Mouse (Mus musculus): ENCODE results near the gene Cmah. TPM values are rescaled to one million over a fixed set of nuclear protein-coding genes. Genes with fewer than 3 reads are reported as not detected.

Gene Cmah
- polyA plus RNA-seq, 1 experiment from 2014 or later, result 0.49 TPM

DNA sequence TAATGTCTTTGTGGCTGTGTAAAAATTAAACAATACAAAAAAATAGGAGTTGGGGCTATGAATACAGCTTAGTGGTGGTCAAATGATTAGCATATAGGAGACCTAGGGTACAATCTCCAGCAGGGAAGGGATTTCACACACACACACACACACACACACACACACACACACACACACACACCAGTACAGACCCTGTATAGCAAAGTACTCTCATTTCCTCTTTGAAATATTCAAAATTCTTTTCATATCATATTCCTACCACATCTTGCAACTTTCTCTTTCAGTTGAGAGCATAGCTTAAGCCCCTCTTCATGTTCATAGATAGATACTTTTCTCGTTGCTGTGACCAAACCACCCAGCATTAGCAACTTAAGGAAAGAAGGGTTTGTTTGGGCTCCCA lies 181.7 kb downstream of the Cmah start:
- Histone ChIP-seq H3K9ac (no peak overlapping the region), H3K4me1 (replicated peaks) (no peaks in the 10 kb centered on the region), H3K36me3 (no peaks in the 10 kb centered on the region), H3K9me3 (no peaks in the 10 kb centered on the region), H3K27ac (no peak overlapping the region), H3K4me2 (no peak overlapping the region), H3K27me3 (no peaks in the 10 kb centered on the region), H3K4me3 (no peak overlapping the region)
- no peak for ATAC-seq (ENCODE audit: low FRiP score)
- 67% methylated on average over 1 of the region's 1 CpGs for WGBS

DNA sequence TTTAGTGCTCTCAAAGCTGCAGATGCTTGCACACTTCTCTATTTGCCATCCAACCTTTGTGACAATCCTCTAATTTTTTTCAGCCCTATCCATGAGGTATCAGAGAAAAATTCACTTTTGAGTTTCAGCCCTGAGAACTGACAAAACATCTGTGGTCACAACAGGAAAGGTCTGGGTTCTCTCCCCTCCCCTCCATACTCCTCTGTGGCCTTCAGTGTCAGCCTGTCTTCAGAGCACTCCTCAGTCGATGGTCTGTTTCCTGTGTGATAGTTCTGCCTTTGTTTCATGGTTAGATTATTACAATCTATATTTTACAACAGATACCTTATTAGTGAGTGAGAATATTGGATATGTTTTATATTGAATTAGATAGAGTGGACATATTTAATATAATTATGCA lies 184.2 kb downstream of the Cmah start:
- Histone ChIP-seq H3K36me3 (no peaks in the 10 kb centered on the region), H3K27me3 (no peaks in the 10 kb centered on the region), H3K4me3 (no peak overlapping the region), H3K4me1 (replicated peaks) (no peaks in the 10 kb centered on the region), H3K9ac (no peak overlapping the region), H3K27ac (no peak overlapping the region), H3K4me2 (no peak overlapping the region), H3K9me3 (no peaks in the 10 kb centered on the region)
- no peak for ATAC-seq (ENCODE audit: low FRiP score)
- whole genome bisulfite sequencing, result 74% methylated on average over 1 of the region's 1 CpGs

DNA sequence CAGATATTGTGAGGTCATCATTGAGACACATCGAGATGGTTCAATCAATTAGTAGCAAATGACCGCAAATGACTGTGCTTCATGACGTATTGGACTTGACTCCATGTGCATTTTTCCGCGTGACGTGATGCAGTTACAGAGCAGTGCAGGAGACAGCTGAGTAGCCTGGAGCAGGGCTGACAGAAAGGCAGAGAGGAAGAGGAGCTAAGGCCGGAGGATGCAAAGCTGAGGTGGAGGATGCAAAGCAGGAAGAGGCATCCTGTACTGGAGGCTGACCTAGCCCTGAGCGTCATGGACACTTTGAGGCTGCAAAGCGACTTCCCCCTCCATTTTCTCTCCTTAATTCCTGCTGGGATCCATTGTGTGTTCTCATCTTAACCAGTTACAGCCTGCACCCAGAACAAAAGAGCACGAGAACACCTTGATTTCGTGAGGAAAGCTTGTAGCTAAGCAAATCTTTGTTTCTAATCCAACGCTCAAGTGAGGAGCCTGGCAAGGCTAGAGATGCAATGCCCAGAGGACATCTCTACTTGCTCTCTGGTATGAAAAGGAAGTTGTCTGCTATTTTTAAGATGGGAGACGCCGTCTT lies 184.8 kb downstream of the Cmah start:
- Histone ChIP-seq H3K36me3 (no peaks in the 10 kb centered on the region), H3K4me3 (no peak overlapping the region), H3K4me1 (replicated peaks) (no peaks in the 10 kb centered on the region), H3K4me2 (no peak overlapping the region), H3K9ac (no peak overlapping the region), H3K27ac (no peak overlapping the region), H3K9me3 (no peaks in the 10 kb centered on the region), H3K27me3 (no peaks in the 10 kb centered on the region)
- 81% methylated on average over 14 of the region's 14 CpGs for WGBS
- ATAC-seq (ENCODE audit: low FRiP score), result no peak

DNA sequence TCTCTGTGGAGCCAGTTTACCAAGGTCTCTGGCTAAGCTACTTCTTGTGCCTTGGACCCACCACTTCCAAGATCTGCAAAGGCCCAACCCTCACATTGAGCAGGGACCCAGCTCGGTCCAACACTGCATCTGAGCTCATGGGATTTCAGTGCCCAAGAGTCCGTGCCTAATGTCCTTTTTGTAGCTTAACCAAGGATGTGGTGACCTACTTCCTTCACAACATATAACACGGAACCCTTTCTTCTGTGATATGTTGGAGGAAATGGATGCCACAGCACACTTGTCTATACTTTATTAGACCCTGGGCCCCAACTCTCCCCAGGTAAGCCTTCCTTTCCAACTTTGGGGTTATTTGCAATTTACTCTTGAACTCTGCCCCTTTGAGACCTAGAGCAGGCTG lies 186.5 kb downstream of the Cmah start:
- Histone ChIP-seq H3K4me1 (replicated peaks) (no peaks in the 10 kb centered on the region), H3K36me3 (no peaks in the 10 kb centered on the region), H3K9me3 (no peaks in the 10 kb centered on the region), H3K27ac (no peak overlapping the region), H3K27me3 (no peaks in the 10 kb centered on the region), H3K4me3 (no peak overlapping the region), H3K4me2 (no peak overlapping the region), H3K9ac (no peak overlapping the region)
- WGBS, result 92% methylated on average over 3 of the region's 3 CpGs
- ATAC-seq (ENCODE audit: low FRiP score), result no peak

DNA sequence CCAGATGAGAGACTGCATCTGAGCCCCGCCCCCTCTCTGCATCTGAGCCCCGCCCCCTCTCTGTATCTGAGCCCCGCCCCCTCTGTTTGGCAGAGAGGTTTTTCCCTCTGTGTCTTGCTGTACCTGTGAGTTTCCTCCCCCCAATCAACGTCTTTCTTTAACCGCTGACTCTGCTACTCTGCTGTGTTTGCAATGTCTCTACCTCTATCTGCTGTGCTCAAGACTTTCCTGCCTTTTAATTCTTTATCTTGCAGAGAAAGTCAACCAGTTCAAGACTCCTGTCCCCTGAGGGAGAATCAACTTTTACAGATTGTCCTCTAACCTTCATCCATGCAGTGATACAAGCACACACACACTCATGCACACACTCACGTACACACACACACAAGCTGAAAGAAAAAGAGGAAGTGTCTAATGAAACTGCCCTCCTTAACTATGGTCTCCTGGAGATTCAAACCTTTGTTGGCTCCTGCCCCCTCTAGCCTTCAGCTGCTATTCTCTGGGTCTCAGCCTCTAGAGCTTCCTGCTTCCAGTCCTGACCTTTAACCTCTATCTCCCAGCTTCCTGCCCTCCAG lies 188.0 kb downstream of the Cmah start:
- H3K4me3 ChIP-seq, result no peak overlapping the region
- no peak overlapping the region for H3K4me2 ChIP-seq
- WGBS, result 35% methylated on average over 6 of the region's 6 CpGs
- no peak overlapping the region for H3K9ac ChIP-seq
- H3K4me1 ChIP-seq (replicated peaks), result no peaks in the 10 kb centered on the region
- H3K27ac ChIP-seq, result no peak overlapping the region
- no peak for ATAC-seq (ENCODE audit: low FRiP score)
- H3K9me3 ChIP-seq, result no peaks in the 10 kb centered on the region
- no peaks in the 10 kb centered on the region for H3K27me3 ChIP-seq
- H3K36me3 ChIP-seq, result no peaks in the 10 kb centered on the region

DNA sequence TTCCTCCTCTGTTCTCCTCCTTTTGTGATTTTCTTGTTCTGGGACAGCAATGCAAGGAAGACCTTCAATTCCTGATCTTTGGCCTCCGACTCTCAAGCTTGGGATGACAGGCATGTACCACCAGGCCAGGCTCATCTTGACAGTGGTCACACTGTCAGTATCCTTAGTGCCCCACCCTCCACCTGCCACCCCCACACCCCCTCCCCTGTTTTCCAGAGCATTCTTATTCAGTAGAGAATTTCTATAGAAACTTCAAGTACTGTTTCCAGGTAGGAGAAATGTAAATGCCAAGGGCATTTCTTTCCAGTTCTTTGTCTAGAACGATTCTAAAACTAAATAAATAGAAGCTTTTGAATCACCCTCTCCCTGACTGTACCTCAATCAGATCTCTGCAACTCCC lies 190.6 kb downstream of the Cmah start:
- H3K36me3 ChIP-seq, result no peaks in the 10 kb centered on the region
- H3K4me1 ChIP-seq (replicated peaks), result peaks cover 17% of the 10 kb centered on the region
- H3K27ac ChIP-seq, result no peak overlapping the region
- no peak overlapping the region for H3K4me3 ChIP-seq
- H3K4me2 ChIP-seq, result no peak overlapping the region
- no peak for ATAC-seq (ENCODE audit: low FRiP score)
- H3K9ac ChIP-seq, result no peak overlapping the region
- no peaks in the 10 kb centered on the region for H3K9me3 ChIP-seq
- WGBS, result 52% methylated on average over 2 of the region's 2 CpGs
- no peaks in the 10 kb centered on the region for H3K27me3 ChIP-seq

DNA sequence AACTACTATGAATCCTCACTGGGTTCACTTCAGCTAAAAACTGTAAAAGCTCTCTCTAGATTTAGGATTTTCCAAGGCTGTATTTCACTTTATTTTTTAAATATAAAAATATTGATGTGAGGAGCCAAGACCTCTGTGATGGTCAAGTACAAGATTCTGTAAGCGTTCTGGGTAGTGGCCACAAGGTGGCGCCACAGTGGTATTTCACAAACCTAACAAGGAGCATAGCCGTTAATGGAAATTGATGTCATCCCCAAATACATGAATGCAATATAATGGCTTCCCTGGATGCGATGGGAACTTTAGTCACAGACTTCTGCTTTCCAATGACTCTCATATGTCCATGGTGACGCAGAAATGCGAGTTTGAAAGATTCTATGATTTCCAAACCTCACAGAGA lies 191.7 kb downstream of the Cmah start:
- no peaks in the 10 kb centered on the region for H3K9me3 ChIP-seq
- peaks cover 17% of the 10 kb centered on the region for H3K4me1 ChIP-seq (replicated peaks)
- H3K27me3 ChIP-seq, result no peaks in the 10 kb centered on the region
- WGBS, result 37% methylated on average over 6 of the region's 6 CpGs
- no peak overlapping the region for H3K27ac ChIP-seq
- H3K36me3 ChIP-seq, result no peaks in the 10 kb centered on the region
- no peak for ATAC-seq (ENCODE audit: low FRiP score)
- H3K4me2 ChIP-seq, result no peak overlapping the region
- no peak overlapping the region for H3K9ac ChIP-seq
- H3K4me3 ChIP-seq, result no peak overlapping the region

DNA sequence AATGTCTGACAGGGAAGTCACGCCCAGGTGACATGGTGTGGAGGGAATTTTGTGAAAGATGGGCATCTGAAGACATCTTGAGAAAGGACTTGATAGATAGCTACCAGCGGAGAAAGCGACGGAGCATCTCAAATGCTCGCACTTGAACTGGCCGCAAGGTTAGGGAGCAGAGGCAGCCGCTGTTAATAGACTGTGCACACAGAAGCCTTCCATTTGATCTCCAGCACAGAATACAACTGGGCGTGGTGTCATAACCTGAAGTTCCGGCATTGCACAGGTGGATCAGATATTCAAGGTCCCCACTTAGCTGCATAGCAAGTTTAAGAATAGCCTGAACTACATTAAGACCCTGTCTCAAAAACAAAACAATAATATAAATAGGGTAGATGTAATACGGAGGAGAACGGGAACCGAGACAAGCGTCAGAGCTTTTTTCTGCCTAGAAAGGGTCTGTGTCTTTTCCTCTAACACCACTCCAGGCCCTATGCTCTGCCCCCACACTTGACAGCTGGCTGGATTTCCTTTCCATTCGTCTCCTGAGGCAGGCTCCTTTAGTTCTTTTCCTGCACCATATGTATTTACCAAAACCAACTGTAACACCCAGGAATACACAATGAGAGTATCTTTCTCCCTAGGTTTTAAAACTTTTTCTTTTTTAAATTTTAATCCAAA lies 192.9 kb downstream of the Cmah start:
- H3K27ac ChIP-seq, result no peak overlapping the region
- WGBS, result 80% methylated on average over 14 of the region's 14 CpGs
- H3K4me3 ChIP-seq, result no peak overlapping the region
- H3K9ac ChIP-seq, result no peak overlapping the region
- H3K9me3 ChIP-seq, result no peaks in the 10 kb centered on the region
- H3K4me1 ChIP-seq (replicated peaks), result peaks cover 17% of the 10 kb centered on the region
- no peaks in the 10 kb centered on the region for H3K27me3 ChIP-seq
- no peaks in the 10 kb centered on the region for H3K36me3 ChIP-seq
- ATAC-seq (ENCODE audit: low FRiP score), result no peak
- H3K4me2 ChIP-seq, result no peak overlapping the region

DNA sequence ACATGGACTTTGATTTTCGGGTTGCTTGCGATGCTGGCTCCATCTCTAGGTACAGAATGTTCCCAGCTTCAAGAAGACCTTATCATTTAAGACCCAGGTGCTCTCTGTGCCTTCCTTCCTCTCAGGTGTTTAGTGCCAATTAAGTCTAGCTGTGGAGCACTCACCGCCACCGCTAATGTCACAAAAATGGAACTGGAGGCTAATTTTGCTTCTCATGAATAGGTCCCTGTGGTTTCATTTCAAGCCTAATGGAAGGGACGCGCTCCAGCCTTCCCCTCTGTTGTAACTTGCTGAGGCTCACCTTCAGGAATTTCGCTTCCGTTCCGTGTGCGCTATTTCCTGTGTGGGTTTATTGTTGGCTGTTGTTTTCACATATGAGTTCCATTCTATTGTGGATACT lies 193.6 kb downstream of the Cmah start:
- Histone ChIP-seq H3K9ac (no peak overlapping the region), H3K27me3 (no peaks in the 10 kb centered on the region), H3K4me2 (0 out of 2 replicates have a peak overlapping the region, but pooled peaks have one; percentile 42), H3K9me3 (no peaks in the 10 kb centered on the region), H3K36me3 (no peaks in the 10 kb centered on the region), H3K4me3 (no peak overlapping the region), H3K27ac (no peak overlapping the region), H3K4me1 (replicated peaks) (peaks cover 19% of the 10 kb centered on the region)
- ATAC-seq (ENCODE audit: low FRiP score), result no peak
- WGBS, result 79% methylated on average over 10 of the region's 10 CpGs

DNA sequence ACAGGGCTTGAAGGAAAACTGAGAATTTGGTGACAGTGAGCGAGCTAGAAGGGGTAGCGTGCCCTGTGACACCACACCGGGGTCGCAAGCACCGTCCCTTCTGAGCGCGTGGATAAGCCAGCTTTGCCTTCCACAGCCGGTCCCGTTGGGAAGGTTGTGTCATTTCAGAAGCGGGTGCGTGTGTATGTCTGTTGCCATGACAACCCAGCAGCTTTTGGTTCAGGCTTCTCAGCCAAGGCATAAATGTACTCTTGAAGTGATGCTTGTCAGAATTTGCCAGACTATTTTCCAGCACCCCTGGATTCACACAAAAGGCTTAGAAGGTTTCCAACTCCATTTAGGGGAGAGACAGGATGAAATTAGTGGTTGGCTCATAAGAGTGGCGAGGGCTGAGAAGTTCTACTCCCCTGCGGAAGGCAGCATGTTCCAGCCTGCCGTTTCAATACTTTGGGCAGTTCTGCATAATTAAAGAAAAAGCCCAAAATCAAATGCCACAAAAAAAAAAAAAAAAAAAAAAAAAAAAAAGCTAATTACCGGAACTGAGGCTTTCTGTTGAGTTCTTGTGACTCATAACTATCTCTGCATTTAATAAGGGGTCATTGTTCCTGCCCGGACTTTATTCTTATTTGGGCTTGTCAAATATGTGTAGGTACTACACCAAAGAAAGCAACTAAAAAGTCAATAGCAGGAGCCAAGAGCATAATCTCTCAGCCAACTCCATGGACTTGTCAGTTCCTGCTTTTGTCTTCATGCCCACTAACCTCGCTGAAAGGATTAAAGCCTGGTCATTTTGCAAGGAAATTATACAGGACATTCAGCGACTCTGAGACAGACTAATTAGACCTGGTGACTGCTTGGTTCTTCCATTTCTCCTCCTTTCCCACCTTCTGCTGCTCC lies 194.5 kb downstream of the Cmah start:
- Histone ChIP-seq H3K4me3 (no peak overlapping the region), H3K4me1 (replicated peaks) (peaks cover 19% of the 10 kb centered on the region), H3K9me3 (no peaks in the 10 kb centered on the region), H3K36me3 (no peaks in the 10 kb centered on the region), H3K4me2 (peak overlapping the region; percentile 42), H3K9ac (peak overlapping the region; percentile 24; the same call in 1 of the 2 replicates), H3K27ac (no peak overlapping the region), H3K27me3 (no peaks in the 10 kb centered on the region)
- WGBS, result 32% methylated on average over 18 of the region's 18 CpGs
- ATAC-seq (ENCODE audit: low FRiP score), result peak; percentile 76

DNA sequence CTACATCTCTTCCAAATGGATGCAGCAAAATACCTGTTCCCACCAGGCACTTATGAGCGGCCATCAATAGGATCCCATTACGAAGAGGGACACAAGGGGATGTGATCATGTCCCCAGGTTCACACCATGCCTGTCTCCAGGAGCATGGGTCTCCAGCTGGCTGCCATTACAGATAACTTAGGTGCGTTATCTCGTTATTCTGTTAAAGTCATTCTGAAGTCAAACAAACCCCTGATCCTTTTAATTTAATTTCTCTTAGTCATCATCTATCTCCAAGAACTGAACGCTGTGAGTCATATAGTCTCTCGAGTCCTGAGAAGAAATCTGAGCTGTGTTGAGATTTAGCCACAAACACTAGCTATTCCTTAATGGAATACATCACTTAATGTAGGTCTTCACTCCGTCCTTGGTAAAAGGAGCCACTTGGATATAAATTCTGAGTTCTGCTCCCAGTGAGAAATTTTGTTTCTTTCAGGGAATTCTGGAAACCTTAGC lies 195.2 kb downstream of the Cmah start:
- no peak for ATAC-seq (ENCODE audit: low FRiP score)
- Histone ChIP-seq H3K36me3 (no peaks in the 10 kb centered on the region), H3K4me1 (replicated peaks) (peaks cover 19% of the 10 kb centered on the region), H3K27ac (no peak overlapping the region), H3K9ac (no peak overlapping the region), H3K4me2 (no peak overlapping the region), H3K4me3 (no peak overlapping the region), H3K27me3 (no peaks in the 10 kb centered on the region), H3K9me3 (no peaks in the 10 kb centered on the region)
- 86% methylated on average over 7 of the region's 7 CpGs for WGBS

DNA sequence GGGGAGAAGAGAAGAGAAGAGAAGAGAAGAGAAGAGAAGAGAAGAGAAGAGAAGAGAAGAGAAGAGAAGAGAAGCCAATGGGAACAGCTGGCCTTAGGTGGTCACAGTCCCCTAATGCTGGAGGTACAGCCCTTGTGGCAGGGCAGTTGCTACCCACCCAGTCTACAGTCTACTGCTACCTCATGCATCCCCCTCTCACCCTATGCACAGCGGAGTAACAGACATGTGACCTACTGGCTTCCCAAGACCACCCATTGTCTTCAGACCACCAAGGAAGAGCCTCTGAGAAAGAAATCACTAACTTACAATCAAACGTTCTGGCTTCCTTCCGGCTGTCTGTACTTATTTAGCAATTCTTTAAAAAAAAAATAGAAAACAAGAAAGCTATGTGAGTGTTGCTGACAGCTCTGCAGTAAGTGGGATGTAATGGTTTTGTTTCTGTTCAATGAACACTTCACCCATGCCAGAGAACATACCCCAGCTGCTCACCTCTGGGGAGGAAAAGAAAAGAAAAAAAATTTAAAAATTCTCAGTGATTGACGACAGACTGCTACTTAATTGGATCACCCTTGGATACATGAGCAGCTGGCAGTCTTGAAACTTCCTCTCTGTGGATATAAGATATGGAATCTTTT lies 196.5 kb downstream of the Cmah start:
- H3K4me3 ChIP-seq, result no peak overlapping the region
- no peaks in the 10 kb centered on the region for H3K27me3 ChIP-seq
- no peak overlapping the region for H3K27ac ChIP-seq
- H3K4me2 ChIP-seq, result no peak overlapping the region
- WGBS, result 61% methylated on average over 4 of the region's 4 CpGs
- no peak overlapping the region for H3K9ac ChIP-seq
- peaks cover 19% of the 10 kb centered on the region for H3K4me1 ChIP-seq (replicated peaks)
- ATAC-seq (ENCODE audit: low FRiP score), result no peak
- H3K36me3 ChIP-seq, result no peaks in the 10 kb centered on the region
- no peaks in the 10 kb centered on the region for H3K9me3 ChIP-seq
